Mouse (Mus musculus) stomach, embryonic 16.5 days (tissue): ENCODE data around the gene Smarce1. TPM values are rescaled to one million over a fixed set of nuclear protein-coding genes. Genes with fewer than 3 reads are reported as not detected.

Experiments
- ATAC-seq: fragments of 200-750 bp; cut with Nextera tagmentation; 2 replicates; pipeline ENCODE4 v1.8.0; 2017; ENCODE audit warnings: moderate number of reproducible peaks, moderate TSS enrichment; ENCODE audit not compliant: insufficient read depth, low FRiP score
- H3K27ac ChIP-seq: fragments of 300-500 bp; sonication (generic); 2 replicates; pipeline ENCODE4 v1.5.1; 2014; ENCODE audit warnings: low read length
- H3K27me3 ChIP-seq: fragments of 300-500 bp; sonication (generic); 2 replicates; pipeline ENCODE4 v1.6.1; 2014; ENCODE audit warnings: low read length, control low read depth, mixed read lengths; ENCODE audit not compliant: control insufficient read depth, insufficient read depth
- H3K36me3 ChIP-seq: fragments of 300-500 bp; sonication (generic); 2 replicates; pipeline ENCODE4 v1.6.1; 2014; ENCODE audit warnings: low read length; ENCODE audit not compliant: control insufficient read depth, insufficient read depth
- H3K4me1 ChIP-seq: fragments of 300-500 bp; sonication (generic); 2 replicates; pipeline ENCODE4 v1.6.1; 2014; ENCODE audit warnings: low read length, control low read depth, mixed read lengths; ENCODE audit not compliant: control insufficient read depth, insufficient read depth
- H3K4me2 ChIP-seq: fragments of 300-500 bp; sonication (generic); 2 replicates; pipeline ENCODE4 v1.6.1; 2014; ENCODE audit warnings: low read depth, low read length, mixed read lengths
- H3K4me3 ChIP-seq: fragments of 300-500 bp; sonication (generic); replicated peaks from 2 replicates; pipeline ENCODE4 v1.5.1; 2014; ENCODE audit warnings: mild to moderate bottlenecking, low read length
- H3K9ac ChIP-seq: fragments of 300-500 bp; sonication (generic); 2 replicates; pipeline ENCODE4 v1.6.1; 2014; ENCODE audit warnings: low read length
- H3K9me3 ChIP-seq: fragments of 300-500 bp; sonication (generic); replicated peaks from 2 replicates; pipeline ENCODE4 v1.6.1; 2016; ENCODE audit warnings: low read length, control low read depth; ENCODE audit not compliant: control insufficient read depth
- WGBS: fragments of 180-500 bp; shearing (Covaris S2); extraction: QIAGEN DNeasy Blood & Tissue Kit; methylation state at CpG from one replicate; pipeline ENCODE4 v1.1.7; 2014; 5-methylcytosine and 5-hydroxymethylcytosine counted together
- polyA plus RNA-seq: library from polyadenylated mRNA; unstranded; fragments of >200 nt; fragmentation: Nextera tagmentation; extraction: Ambion mirVana; gene quantifications from 2 replicates; pipeline ENCODE4 v1.2.1, GENCODE M21; 2015

Smarce1 gene
- polyA plus RNA-seq, 1 experiment from 2014 or later, result 177 TPM

DNA sequence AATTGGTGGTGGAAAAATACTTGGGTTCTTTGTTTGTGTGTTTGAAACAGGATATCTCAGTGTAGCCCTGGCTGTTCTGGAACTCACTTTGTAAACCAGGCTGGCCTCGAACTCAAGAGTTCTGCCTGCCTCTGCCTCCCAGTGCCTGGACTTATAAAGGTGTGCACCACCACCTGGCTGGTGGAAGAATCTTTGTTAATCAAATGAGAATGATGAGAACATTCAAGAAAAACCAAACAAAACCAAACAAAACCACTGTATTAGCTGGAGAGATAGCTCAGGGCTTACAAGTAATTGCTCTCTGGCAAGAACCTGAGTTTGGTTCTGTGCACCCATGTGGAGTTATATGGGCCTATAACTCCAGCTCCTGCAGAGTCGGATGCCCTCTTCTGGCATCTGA, 61.4 kb downstream of the Smarce1 start:
- no peaks in the 10 kb centered on the region for H3K9me3 ChIP-seq
- H3K27me3 ChIP-seq, result no peaks in the 10 kb centered on the region
- no peak overlapping the region for H3K4me2 ChIP-seq
- no peaks in the 10 kb centered on the region for H3K4me1 ChIP-seq
- no peak overlapping the region for H3K4me3 ChIP-seq
- WGBS, result 88% methylated on average over 2 of the region's 2 CpGs
- ATAC-seq, result no peak
- H3K9ac ChIP-seq, result no peak overlapping the region
- no peaks in the 10 kb centered on the region for H3K36me3 ChIP-seq
- H3K27ac ChIP-seq, result no peak overlapping the region

DNA sequence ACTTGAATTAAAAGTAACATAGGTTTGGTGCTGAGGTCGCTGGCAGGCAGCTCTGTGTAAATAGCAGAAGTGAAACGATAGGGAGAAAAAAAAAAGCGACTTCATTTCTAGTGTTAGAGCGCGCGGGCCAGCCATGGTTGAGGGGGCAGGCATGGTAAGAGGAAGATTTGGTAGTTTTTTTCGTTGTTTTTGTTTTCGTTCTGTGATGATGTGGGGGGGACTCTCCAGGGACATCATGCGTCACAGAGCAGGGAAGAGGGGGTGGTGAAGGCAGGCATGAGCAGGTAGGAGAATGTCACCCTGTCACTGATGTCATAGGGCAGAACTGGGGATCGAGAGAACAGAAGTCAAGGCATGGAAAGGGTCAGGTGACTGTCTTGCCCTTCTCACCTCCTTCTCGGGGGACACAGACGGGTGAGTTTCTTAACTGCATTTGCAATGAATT, 62.8 kb downstream of the Smarce1 start:
- no peaks in the 10 kb centered on the region for H3K4me1 ChIP-seq
- WGBS, result 61% methylated on average over 12 of the region's 12 CpGs
- no peaks in the 10 kb centered on the region for H3K27me3 ChIP-seq
- H3K27ac ChIP-seq, result no peak overlapping the region
- ATAC-seq, result no peak
- no peak overlapping the region for H3K4me3 ChIP-seq
- H3K9me3 ChIP-seq, result no peaks in the 10 kb centered on the region
- no peak overlapping the region for H3K4me2 ChIP-seq
- no peak overlapping the region for H3K9ac ChIP-seq
- no peaks in the 10 kb centered on the region for H3K36me3 ChIP-seq

DNA sequence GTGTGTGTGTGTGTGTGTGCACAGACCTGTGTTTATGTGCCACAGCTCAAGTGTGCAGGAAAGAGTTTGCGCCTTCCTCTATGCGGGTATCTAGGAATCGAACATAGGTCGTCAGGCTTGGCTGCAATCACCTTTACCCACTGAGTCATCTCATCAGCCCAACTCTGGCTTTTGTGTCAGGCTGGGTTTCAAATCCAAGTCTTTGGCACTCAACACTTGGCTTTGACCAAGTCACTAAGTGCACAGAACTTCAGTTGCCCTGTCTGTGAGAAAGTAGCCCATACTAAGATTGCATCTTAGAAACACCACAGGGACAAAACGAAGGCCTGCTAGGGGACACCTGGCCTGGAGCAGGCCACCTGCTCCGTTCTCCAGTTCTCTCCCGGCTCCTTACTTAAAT, 63.2 kb downstream of the Smarce1 start:
- Histone ChIP-seq H3K36me3 (no peaks in the 10 kb centered on the region), H3K4me3 (no peak overlapping the region), H3K27ac (no peak overlapping the region), H3K4me1 (no peaks in the 10 kb centered on the region), H3K9me3 (no peaks in the 10 kb centered on the region), H3K4me2 (no peak overlapping the region), H3K9ac (no peak overlapping the region), H3K27me3 (no peaks in the 10 kb centered on the region)
- ATAC-seq, result no peak
- WGBS, result 86% methylated on average over 7 of the region's 7 CpGs

DNA sequence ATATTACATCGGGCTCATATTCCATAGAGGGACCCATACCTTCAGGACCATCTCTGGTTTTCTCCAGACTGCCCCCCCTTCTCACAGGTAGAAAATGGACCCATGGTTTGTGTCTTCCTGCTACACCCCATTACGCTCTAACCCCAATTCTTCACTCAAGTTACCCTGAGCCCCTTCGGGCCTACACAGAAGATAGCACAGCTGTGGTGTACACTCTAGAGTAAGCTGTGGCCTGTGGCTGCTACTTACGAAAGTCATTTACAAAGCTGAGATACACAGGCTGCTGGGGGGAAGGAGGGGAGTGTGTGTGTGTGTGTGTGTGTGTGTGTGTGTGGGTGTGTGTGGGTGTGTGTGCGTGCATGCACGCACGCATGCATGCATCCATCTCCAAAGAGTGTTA, 64.6 kb downstream of the Smarce1 start:
- Histone ChIP-seq H3K4me3 (no peak overlapping the region), H3K4me2 (no peak overlapping the region), H3K36me3 (no peaks in the 10 kb centered on the region), H3K4me1 (no peaks in the 10 kb centered on the region), H3K27ac (no peak overlapping the region), H3K27me3 (no peaks in the 10 kb centered on the region), H3K9me3 (no peaks in the 10 kb centered on the region), H3K9ac (no peak overlapping the region)
- ATAC-seq, result no peak
- 84% methylated on average over 7 of the region's 7 CpGs for WGBS

DNA sequence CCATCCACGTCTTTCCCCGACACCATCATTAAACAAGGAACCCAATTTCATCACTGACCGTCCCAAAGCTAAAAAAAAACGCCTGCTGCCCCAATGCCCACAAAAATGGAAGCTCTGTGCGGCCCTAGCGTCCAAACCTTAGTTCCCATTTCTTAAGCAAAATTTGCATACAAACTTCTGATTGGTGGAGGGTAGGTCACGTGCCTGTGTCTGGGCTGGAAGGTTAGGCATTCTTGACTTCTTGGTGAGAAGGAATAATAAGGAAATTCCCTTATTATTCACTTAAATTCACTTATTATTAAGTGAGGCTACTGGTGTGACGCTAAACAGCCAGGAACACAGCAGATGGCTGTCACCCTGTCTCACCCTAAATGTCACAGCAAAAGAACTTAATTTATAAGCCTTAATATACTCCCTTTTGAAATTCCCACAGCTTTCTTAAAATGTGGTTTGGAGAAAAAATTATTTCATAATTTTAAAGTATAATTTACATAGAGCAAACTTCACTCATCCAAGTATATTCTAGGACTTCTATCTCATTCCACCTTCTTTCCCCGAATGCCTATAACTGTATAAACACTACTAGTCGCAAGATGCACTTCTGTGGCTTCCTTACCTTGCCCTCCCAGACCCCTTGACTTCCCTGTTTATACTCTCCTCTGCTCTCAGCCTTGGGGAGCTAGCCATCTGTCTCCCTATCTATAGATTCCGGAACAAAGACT, 65.6 kb downstream of the Smarce1 start:
- Histone ChIP-seq H3K9ac (no peak overlapping the region), H3K27me3 (no peaks in the 10 kb centered on the region), H3K4me2 (no peak overlapping the region), H3K4me3 (no peak overlapping the region), H3K4me1 (no peaks in the 10 kb centered on the region), H3K27ac (no peak overlapping the region), H3K9me3 (no peaks in the 10 kb centered on the region), H3K36me3 (no peaks in the 10 kb centered on the region)
- no peak for ATAC-seq
- WGBS, result 60% methylated on average over 11 of the region's 11 CpGs

- Histone ChIP-seq H3K27ac (no peak overlapping the region), H3K36me3 (no peaks in the 10 kb centered on the region), H3K9ac (no peak overlapping the region), H3K27me3 (no peaks in the 10 kb centered on the region), H3K4me3 (no peak overlapping the region), H3K4me2 (no peak overlapping the region), H3K4me1 (no peaks in the 10 kb centered on the region), H3K9me3 (no peaks in the 10 kb centered on the region)
- 73% methylated on average over 10 of the region's 10 CpGs for WGBS
- no peak for ATAC-seq
Observed at GRCm38 (mm10) chr11:99162972-99163686, 67.7 kb downstream of the Smarce1 start.

DNA sequence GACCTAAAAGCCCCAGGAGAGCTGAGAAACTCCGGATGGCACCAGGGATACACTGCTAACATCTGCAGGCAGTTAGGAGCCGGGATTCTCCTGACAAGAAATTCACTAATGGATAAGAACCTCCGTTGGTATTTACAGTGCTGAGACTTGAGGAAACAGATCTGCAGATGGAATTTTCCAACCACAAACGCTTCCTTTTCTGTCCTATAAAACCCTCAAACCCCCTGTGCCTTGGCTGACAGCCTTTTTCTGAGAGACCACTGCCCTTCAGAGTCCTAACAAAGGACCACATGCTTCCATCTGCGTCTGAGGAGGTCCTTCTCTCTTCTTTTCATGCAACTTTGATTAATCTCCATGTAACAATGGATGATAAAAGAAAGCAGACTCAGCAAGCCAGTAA, 69.2 kb downstream of the Smarce1 start:
- no peak overlapping the region for H3K4me3 ChIP-seq
- WGBS, result 41% methylated on average over 5 of the region's 5 CpGs
- H3K4me2 ChIP-seq, result no peak overlapping the region
- no peaks in the 10 kb centered on the region for H3K36me3 ChIP-seq
- H3K4me1 ChIP-seq, result no peaks in the 10 kb centered on the region
- no peaks in the 10 kb centered on the region for H3K9me3 ChIP-seq
- no peak overlapping the region for H3K9ac ChIP-seq
- H3K27me3 ChIP-seq, result no peaks in the 10 kb centered on the region
- no peak overlapping the region for H3K27ac ChIP-seq
- ATAC-seq, result no peak

DNA sequence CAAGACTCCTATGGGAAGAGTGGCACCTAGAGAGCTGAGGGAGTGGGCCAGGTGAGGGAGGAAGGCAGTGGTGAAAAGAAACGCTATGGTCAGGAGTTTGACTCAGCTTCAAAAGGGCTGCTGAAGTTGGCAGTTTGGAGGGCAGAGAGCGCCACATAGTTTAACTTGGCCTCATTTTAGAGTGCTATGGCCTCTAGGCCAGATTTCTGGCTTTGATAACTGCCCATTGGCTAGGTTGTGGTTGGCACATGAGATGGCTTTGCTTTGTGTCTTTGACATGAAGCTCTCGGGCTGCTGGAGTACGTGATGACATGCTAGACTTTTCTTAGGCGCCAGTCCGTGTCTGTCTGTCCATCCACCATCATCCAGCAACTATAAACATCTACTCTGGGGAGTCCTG, 70.6 kb downstream of the Smarce1 start:
- Histone ChIP-seq H3K27ac (no peak overlapping the region), H3K9ac (no peak overlapping the region), H3K9me3 (no peaks in the 10 kb centered on the region), H3K36me3 (no peaks in the 10 kb centered on the region), H3K27me3 (no peaks in the 10 kb centered on the region), H3K4me2 (no peak overlapping the region), H3K4me3 (no peak overlapping the region), H3K4me1 (no peaks in the 10 kb centered on the region)
- no peak for ATAC-seq
- 80% methylated on average over 6 of the region's 6 CpGs for WGBS
